Mouse (Mus musculus) inflammation-experienced regulatory T-cells, adult 16 weeks (primary cell): ENCODE results near the gene Cherp. TPM values are rescaled to one million over a fixed set of nuclear protein-coding genes. Genes with fewer than 3 reads are reported as not detected.

Experiments
- polyA plus RNA-seq: library from polyadenylated mRNA; unstranded; fragments of 100-300 nt; shearing (Covaris generic); gene quantifications from one replicate; pipeline ENCODE4 v1.2.1, GENCODE M21; 2017

Cherp gene
- 124 TPM for polyA plus RNA-seq

DNA sequence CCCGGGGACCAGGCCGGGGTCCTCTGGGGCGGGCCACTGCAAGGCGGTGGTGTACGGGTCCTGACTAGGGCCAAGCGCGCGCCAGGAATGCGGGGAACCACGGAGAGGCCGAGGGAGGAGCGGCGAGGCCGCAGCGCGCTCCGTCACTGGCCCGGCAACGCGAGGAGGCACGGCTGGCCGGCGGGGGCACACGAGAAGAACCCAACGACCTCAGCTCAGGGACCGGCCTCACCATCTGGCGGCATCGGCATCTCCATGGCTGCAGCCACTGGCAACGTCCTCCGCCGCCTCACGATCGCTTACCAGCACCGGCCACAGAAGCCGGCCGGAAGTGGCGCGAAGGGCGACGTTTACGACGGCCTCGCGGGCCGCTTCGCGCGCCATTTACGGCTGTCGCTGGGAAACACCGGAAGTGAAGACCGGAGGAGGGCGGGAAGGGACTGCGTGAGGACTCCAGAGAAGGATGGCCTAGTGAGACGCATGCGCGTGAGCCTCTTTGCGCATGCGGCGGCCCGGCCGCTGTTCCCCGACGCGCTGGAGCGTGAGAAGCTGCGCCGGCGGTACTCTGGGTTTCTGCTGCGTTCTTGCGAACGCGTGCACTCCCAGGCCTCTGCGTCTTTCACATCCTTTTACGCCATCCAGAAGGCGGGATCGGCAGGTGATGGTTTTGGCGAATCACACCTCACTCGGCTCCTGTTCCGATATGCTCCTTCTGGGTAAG lies at the start of gene Cherp:
TSS of gene Cherp (minus strand) at position 401 of the 721 bp plus-strand sequence.

DNA sequence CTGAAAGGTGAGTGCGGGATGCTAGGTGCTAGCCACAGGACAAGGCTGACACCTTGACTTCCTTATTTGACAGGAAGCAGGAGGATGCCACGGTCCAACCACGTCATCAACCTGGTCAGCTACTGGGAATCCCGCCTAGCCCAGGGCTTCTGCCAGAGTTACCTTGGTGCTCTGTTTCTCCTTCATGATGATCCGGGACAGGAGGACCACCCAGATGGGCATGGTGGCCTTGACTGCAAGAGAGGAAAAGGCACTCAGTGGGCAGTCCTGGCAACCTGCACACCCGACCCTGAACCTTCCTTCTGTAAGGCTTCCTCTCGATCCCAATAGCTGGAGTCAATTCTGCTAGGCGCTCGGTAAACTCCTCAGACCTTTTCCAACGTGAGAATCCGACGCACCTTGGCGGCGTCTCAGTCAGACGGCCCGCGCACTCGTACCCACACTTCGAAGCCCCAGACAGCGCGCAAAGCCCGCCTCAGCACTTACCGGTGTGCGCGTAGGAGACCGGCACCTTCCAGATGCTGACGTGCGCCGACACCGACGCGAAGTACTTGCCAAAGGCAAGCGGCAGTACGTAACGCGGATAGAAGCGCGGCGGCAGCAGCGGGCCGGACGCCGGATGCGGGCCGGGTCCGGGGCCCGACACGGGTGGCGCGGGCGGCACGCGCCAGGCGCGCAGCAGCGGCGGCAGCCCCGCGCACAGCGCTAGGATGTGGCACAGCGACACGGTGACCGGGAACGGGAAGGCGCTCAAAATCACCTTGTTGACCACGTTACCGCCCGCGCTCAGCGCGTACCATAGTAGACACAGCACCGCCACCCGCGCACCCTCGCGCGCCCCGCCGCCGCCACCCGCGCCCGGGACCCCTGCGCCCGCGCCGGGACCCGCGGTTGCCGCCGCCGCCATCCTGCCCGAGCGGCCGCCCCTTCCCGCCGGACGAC lies 16.9 kb upstream of the Cherp start, which contains the start of gene Slc35e1:
TSS of gene Slc35e1 (minus strand) at position 935 of the 942 bp plus-strand sequence.

DNA sequence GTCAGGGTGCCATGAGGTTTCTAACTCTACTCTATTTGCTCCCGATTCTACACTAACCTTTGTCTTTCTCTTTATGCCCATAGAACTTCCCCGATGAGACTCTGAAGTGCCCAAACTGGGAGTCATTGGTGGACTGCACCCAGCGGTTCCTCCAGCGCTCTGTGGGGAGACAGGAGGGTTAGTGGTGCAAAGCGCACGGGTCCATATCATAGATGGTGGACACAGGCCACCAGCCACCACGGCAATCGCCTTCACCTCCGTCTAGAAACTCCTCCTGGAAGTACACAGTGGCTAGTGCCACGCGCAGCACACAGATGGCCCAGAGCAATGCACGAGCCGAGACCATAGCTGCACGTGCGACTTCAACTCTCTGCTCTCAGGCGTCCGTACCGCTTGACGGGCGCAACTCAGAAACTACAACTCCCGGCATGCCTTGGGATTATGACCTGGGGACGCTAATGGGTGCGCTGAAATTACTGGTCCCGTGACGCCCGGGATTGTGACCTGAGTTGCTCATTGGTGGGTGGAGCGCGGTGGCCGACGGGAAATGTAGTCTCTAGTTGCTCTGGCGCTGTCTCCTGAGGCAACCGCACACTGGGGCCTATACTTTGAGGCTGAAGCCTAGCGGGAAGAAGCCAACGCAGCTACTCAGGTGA lies 31.6 kb downstream of the Cherp start, which contains the start of the genes Calr3 and 1700030K09Rik:
TSS of gene Calr3 (minus strand) at position 533 of the 656 bp plus-strand sequence.
TSS of gene 1700030K09Rik (plus strand) at position 543 of the 656 bp plus-strand sequence.

DNA sequence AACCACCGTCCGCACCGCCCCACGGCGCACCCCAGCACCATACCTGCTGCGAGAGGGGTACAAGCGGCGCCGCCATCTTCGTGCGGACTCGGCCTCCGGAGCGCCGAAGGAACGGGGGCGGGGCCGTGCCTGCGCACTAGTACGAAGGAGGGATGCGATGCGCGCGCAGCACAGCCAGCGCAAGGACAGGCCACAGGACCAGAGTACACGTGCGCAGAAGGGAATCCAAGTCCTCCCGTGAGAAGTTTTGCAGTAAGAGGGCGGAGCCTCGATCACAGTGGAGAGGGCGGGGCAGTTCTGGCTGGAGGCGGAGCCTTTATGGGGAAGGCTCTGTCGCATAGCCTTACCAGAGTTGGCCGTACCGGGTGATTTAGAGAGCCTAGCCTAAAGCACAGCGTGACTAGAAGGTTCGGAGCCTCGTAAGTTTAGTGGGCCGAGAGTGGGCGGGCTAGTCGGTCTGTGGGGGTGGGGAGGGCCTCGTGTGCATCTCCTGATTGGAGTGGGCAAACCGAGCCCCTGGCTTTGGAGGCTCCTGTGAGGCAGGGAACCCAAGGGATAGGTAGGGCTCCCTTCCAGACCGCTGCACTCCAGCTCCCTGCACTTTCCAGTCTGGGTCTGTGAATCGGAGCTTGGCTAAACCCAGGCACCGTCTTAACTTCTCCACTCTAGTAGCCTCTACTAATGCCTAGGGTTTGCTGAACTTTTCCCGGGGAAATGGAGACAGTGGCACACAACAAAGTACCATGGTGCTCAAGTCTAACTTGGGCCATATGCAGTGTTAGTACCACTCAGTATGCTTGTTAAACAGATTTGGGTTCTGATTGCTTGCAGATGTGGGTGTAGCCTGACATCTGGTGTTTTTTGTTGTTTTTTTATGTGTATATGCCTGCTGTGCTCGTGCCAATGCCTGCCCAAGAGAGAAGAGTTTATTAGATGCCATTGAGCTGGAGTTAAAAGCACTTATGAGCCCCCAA lies 53.4 kb downstream of the Cherp start, which contains the start of gene Eps15l1:
TSS of gene Eps15l1 (minus strand) at position 99 of the 974 bp plus-strand sequence.

Other genes starting within 250 kb of the Cherp start
- 193 TPM for gene Ap1m1, start 235.2 kb downstream of the Cherp start, polyA plus RNA-seq
- 3.1 TPM for gene Gm10282, start 170.0 kb downstream of the Cherp start, polyA plus RNA-seq
- gene Klf2, start 156.2 kb downstream of the Cherp start, polyA plus RNA-seq = 12.4 TPM
- gene Eps15l1, start 53.8 kb downstream of the Cherp start, polyA plus RNA-seq = 50.0 TPM
- 0.52 TPM for gene Calr3, start 31.4 kb downstream of the Cherp start, polyA plus RNA-seq
- gene 1700030K09Rik, start 31.3 kb downstream of the Cherp start, polyA plus RNA-seq = 10.5 TPM
- gene Slc35e1, start 17.4 kb upstream of the Cherp start, polyA plus RNA-seq = 5.8 TPM
- gene Med26, start 73.0 kb upstream of the Cherp start, polyA plus RNA-seq = 8.3 TPM
- gene Smim7, start 95.9 kb upstream of the Cherp start, polyA plus RNA-seq = 65.2 TPM
- 2.9 TPM for gene Tmem38a, start 96.8 kb upstream of the Cherp start, polyA plus RNA-seq
- not detected for gene Nwd1, start 171.5 kb upstream of the Cherp start, polyA plus RNA-seq
- 216 TPM for gene Sin3b, start 248.1 kb upstream of the Cherp start, polyA plus RNA-seq